Mouse (Mus musculus) neutrophil, adult 59 days (primary cell): ENCODE measurements around the gene 4930430A15Rik. TPM values are rescaled to one million over a fixed set of nuclear protein-coding genes. Genes with fewer than 3 reads are reported as not detected.

Source experiments
- total RNA-seq, 2 experiments: library from RNA; stranded (reverse); gene quantifications; 1 replicate in 1 of 2; 2 replicates in 1 of 2; pipeline ENCODE4 v1.2.4; 2023

Gene 4930430A15Rik
- not detected for total RNA-seq

DNA sequence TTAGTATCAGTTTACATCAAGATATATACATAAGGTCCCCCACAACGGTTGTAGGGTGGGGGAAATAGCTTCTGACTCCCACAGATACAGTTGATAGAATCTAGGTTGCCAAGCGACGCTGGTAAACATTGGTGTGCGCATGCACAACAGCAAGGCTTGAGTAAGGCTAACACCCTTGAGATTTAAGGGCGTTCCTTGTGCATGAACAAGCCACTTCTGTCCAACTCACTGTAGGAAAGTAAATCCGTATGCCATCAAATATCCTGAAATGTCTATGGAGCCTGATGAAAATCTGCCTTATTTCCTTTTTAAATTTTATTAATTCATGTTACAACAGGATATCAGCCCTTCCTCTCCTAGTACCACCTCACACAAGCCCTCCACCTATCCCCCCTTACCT lies at the start of gene 4930430A15Rik:
Gene 4930430A15Rik, minus strand, starts transcription at position 101 of the 400 bp plus-strand sequence.

DNA sequence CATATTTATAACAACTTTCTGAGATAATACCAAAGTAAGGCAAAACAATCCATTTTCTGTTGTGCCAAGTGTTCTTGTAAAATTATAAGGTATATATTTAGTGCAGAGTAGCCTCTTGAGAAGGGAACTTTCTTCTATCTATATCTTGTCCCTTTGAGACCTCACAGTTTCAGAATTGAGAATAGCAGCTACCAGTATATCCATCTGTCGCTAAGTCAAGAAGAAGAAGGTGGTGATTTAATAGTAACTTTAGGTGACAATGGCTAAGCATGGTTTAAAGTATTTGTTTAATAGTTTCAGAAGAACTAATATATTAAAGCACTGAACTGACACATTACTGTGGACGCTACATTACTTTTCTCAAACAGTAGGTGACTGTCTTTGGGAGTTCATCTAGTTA lies 44.6 kb upstream of the 4930430A15Rik start, which contains the start of gene Olfr1277:
Gene Olfr1277, minus strand, starts transcription at position 101 of the 400 bp plus-strand sequence.

DNA sequence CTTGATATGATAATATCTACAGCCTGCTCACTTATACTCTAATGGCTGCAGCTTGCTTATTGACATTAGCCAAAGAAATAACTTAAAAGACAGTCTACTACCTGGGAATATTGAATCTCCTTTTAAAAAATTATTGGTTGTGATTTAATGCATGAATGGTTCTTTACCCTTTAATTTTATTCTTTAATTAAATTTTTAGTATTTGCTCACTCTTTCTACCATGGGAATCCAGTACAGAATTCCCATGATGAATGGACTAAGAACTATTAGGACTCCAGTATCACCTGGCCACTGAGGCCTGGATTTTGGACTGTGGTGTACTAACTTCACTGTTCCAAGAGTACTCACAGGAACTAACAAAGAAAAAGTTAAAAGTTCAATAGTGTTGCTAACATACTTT lies 24.8 kb upstream of the 4930430A15Rik start, which contains the start of gene Olfr1276:
Gene Olfr1276, plus strand, starts transcription at position 301 of the 400 bp plus-strand sequence.

DNA sequence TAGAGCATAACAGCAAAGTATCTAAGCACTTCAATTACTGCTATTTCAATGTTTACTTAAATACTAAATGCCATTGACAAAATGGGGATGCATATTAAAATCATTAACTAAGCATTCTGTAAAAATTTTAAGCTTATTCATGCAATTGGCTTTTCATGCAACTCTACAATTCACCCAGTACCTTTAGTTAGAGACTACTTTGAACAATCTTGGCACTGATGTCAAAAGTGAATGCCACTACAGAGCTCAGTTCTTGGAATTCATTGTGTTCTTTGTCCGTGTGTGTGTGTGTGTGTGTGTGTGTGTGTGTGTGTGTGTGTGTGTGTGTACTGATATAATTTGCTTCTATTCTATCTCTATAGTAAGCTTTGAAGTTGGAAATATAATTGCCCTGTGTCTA lies 5.8 kb upstream of the 4930430A15Rik start, which contains the start of gene Olfr1275:
Gene Olfr1275, minus strand, starts transcription at position 101 of the 400 bp plus-strand sequence.

DNA sequence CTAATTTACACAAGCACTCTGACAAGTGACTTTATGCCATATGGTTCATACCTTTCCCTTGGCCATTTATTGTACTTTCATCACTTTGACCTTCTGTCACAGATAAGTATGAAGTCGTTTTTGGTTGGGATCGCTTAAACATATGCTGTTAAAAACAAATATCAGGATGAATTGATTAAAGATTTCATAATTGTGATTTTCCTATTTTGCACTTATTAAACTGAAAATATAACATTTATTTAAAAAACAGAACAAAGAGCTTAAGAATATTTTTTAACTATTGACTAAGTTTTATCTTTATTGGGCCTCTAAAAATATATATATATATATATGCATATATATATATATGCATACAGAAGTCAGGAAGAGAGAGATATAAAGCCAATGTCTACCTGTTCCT lies 76.6 kb downstream of the 4930430A15Rik start, which contains the start of gene Gm15130:
Gene Gm15130, minus strand, starts transcription at position 101 of the 400 bp plus-strand sequence.

Other genes starting within 250 kb of the 4930430A15Rik start
- gene Gm13941, start 123.6 kb downstream of the 4930430A15Rik start, total RNA-seq = not detected
- not detected for gene Gm15130, start 76.7 kb downstream of the 4930430A15Rik start, total RNA-seq
- not detected for gene Olfr1275, start 5.7 kb upstream of the 4930430A15Rik start, total RNA-seq
- not detected for gene Olfr1276, start 24.9 kb upstream of the 4930430A15Rik start, total RNA-seq
- not detected for gene Olfr1277, start 44.5 kb upstream of the 4930430A15Rik start, total RNA-seq
- not detected for gene Olfr1278, start 60.5 kb upstream of the 4930430A15Rik start, total RNA-seq
- not detected for gene Olfr1279, start 71.0 kb upstream of the 4930430A15Rik start, total RNA-seq
- not detected for gene Olfr1280, start 84.4 kb upstream of the 4930430A15Rik start, total RNA-seq
- gene Olfr1281, start 96.9 kb upstream of the 4930430A15Rik start, total RNA-seq = not detected
- not detected for gene Olfr1282, start 106.5 kb upstream of the 4930430A15Rik start, total RNA-seq
- gene Olfr1283, start 137.2 kb upstream of the 4930430A15Rik start, total RNA-seq = not detected
- gene Olfr1284, start 145.9 kb upstream of the 4930430A15Rik start, total RNA-seq = under 1 TPM in 1 of 2 experiments, not detected in 1; 0.20 TPM
- not detected for gene Olfr1286, start 193.5 kb upstream of the 4930430A15Rik start, total RNA-seq
- not detected for gene Olfr1287, start 219.5 kb upstream of the 4930430A15Rik start, total RNA-seq
- gene Olfr1288, start 244.5 kb upstream of the 4930430A15Rik start, total RNA-seq = not detected